Mouse (Mus musculus) kidney, postnatal 36 days (tissue): ENCODE measurements around the gene Crybg3.

Experiments
- DNase-seq, 2 experiments: peaks; one replicate each; pipeline ENCODE4 v3.0.0; 2021 to 2022; ENCODE audit warnings: mixed read lengths in 2 of 2

Crybg3 gene

GRCm38 (mm10) chr16:59444880-59445559 is 155.8 kb downstream of the Crybg3 start:
- peak; percentile 6 to 12 for DNase-seq
